Mouse (Mus musculus) limb, embryonic 14.5 days (tissue): ENCODE results near the gene Hsd17b12. TPM values are rescaled to one million over a fixed set of nuclear protein-coding genes. Genes with fewer than 3 reads are reported as not detected.

ENCODE experiments used
- ATAC-seq: fragments of 200-750 bp; cut with Nextera tagmentation; 2 replicates; pipeline ENCODE4 v1.8.0; 2017; ENCODE audit warnings: low read depth, moderate number of reproducible peaks, moderate TSS enrichment; ENCODE audit not compliant: low FRiP score
- DNase-seq: peaks from one replicate; pipeline ENCODE4 v3.0.0-alpha.2; 2015; ENCODE audit warnings: low spot score
- H3K27ac ChIP-seq: fragments of 300-500 bp; sonication (generic); replicated peaks from 2 replicates; pipeline ENCODE4 v1.5.1; 2014; ENCODE audit warnings: low read depth, mild to moderate bottlenecking, low read length, moderate library complexity, mixed read lengths
- H3K27me3 ChIP-seq: fragments of 300-500 bp; sonication (generic); 2 replicates; pipeline ENCODE4 v1.6.1; 2014; ENCODE audit warnings: low read length, mixed read lengths; ENCODE audit not compliant: control insufficient read depth, insufficient read depth
- H3K36me3 ChIP-seq: fragments of 300-500 bp; sonication (generic); 2 replicates; pipeline ENCODE4 v1.6.1; 2014; ENCODE audit warnings: mild to moderate bottlenecking, low read length, moderate library complexity, mixed read lengths; ENCODE audit not compliant: control insufficient read depth, insufficient read depth
- H3K4me1 ChIP-seq: fragments of 300-500 bp; sonication (generic); 2 replicates; pipeline ENCODE4 v1.6.1; 2014; ENCODE audit warnings: antibody characterized with exemption, low read length, mixed read lengths; ENCODE audit not compliant: control insufficient read depth, insufficient read depth
- H3K4me2 ChIP-seq: fragments of 300-500 bp; sonication (generic); replicated peaks from 2 replicates; pipeline ENCODE4 v1.6.1; 2014; ENCODE audit warnings: low read depth, mild to moderate bottlenecking, low read length, moderate library complexity; ENCODE audit not compliant: severe bottlenecking
- H3K4me3 ChIP-seq: fragments of 300-500 bp; sonication (generic); replicated peaks from 2 replicates; pipeline ENCODE4 v1.5.1; 2014; ENCODE audit warnings: low read length
- H3K9ac ChIP-seq: fragments of 300-500 bp; sonication (generic); 2 replicates; pipeline ENCODE4 v1.6.1; 2014; ENCODE audit warnings: mild to moderate bottlenecking, low read depth, low read length, moderate library complexity; ENCODE audit not compliant: severe bottlenecking
- H3K9me3 ChIP-seq: fragments of 300-500 bp; sonication (generic); 2 replicates; pipeline ENCODE4 v1.6.1; 2016; ENCODE audit warnings: low read length; ENCODE audit not compliant: control insufficient read depth
- POLR2A ChIP-seq: fragments of 200-500 bp; IDR thresholded peaks from 2 replicates; pipeline ENCODE4 v1.8.0; 2012; ENCODE audit warnings: inconsistent platforms, mild to moderate bottlenecking, moderate library complexity, borderline replicate concordance; ENCODE audit not compliant: insufficient read depth, insufficient read length; ENCODE audit errors: extremely low read depth
- WGBS: fragments of 180-500 bp; shearing (Covaris S2); extraction: QIAGEN DNeasy Blood & Tissue Kit; methylation state at CpG from one replicate; pipeline ENCODE4 v1.1.7; 2014; 5-methylcytosine and 5-hydroxymethylcytosine counted together
- polyA plus RNA-seq, 2 experiments: library from polyadenylated mRNA; depleted of rRNA in 1 of 2; stranded (reverse) in 1 of 2; unstranded in 1 of 2; fragments of >200 nt; fragmentation: Nextera tagmentation in 1 of 2; extraction: Ambion mirVana in 1 of 2; gene quantifications; 2 replicates each; pipeline versions ENCODE4 v1.2.1 to v1.2.3; 2012 to 2014

Hsd17b12 gene
- polyA plus RNA-seq (2012; rRNA removed) (61.7 and 64.5 TPM in 2 replicates), polyA plus RNA-seq (2014; fragmentation: Nextera tagmentation; extraction: Ambion mirVana) (103 and 113 TPM in 2 replicates)

DNA sequence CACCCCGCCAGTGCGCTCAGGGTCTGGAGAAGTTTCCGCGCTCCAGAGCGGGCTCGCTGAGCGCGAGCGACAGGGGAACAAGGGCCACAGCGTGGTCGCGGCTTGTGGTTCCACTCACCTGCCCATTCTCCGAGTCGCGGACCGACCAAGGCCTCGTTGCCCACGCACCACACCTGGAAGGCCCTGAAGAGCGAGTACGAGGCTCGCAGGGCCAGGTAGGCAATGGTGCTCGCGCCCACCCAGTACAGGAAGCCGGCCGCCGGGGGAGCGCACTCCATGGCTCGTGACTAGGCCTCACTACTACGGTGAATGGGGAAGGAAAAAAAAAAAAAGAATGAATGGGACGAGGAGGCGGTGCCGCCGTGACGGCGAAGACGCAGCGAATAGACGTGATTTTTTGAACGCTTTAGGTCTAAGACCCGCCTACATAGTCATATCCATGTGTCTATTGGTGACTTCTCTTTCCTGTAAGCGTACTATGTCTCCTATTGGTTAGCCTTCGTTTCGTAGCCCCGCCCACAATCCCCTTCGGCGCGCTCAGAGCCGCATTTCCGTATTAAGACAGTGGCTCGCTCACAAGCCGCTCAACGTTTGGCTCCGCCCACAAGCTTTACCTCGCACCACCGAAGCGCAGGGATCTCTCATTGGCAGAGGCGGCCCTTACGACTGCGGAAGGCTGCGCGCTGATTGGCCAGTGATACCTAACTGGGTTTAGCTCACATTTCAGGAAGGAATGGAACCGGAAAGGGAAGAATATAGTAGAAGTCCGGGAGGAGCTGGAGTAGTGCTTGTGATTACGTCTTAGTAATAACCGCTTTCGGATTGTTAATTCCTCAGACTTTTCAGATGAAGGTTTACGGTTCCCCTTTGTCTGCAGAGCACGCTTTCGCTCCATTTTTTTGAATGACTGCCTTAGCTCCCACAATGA, at the start of gene Hsd17b12:
TSS of gene Hsd17b12 (minus strand) at position 373 of the 928 bp plus-strand sequence.
- H3K4me3 ChIP-seq = peak within 1 kb of the TSS; percentile 71
- peak; percentile 100 for DNase-seq
- peak within 1 kb of the TSS; percentile 64 for H3K4me2 ChIP-seq
- peak within 1 kb of the TSS; percentile 87 for H3K27ac ChIP-seq
- no peaks in the 10 kb centered on the region for H3K27me3 ChIP-seq
- H3K9ac ChIP-seq = peak within 1 kb of the TSS; percentile 85
- under 1% methylated on average over 68 of the region's 69 CpGs for WGBS
- peak; percentile 99 for ATAC-seq
- no peaks in the 10 kb centered on the region for H3K9me3 ChIP-seq
- peaks cover 10% of the 10 kb centered on the region for H3K4me1 ChIP-seq
- no peaks in the 10 kb centered on the region for H3K36me3 ChIP-seq
- TF ChIP-seq POLR2A = peak; percentile 84; the same call in 1 of the 2 replicates

DNA sequence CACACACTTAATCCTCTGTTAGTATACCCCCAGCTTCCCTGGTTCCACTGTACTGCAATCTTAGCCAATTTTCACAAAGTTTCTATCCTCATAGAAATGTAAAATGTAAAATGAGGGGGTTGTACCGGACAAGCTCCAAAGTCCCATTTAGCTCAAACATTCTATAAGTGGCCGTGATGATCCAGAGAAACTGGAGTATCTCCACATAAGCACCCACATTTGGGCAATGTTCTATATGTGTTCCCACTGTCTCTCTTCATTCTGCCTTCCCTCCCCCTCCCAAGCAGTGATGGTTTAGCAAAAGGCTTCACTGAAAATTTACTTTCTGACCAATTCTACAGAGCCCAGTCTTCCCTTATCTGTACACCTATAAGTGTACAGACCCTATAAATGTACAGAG, 27.1 kb upstream of the Hsd17b12 start:
- ATAC-seq = no peak
- Histone ChIP-seq H3K9me3 (no peaks in the 10 kb centered on the region), H3K9ac (no peak overlapping the region), H3K4me1 (no peaks in the 10 kb centered on the region), H3K4me3 (no peak overlapping the region), H3K4me2 (no peak overlapping the region), H3K36me3 (no peaks in the 10 kb centered on the region), H3K27me3 (no peaks in the 10 kb centered on the region), H3K27ac (no peak overlapping the region)
- WGBS = 80% methylated on average over 2 of the region's 2 CpGs
- no peak for DNase-seq
- TF ChIP-seq POLR2A = no peak

DNA sequence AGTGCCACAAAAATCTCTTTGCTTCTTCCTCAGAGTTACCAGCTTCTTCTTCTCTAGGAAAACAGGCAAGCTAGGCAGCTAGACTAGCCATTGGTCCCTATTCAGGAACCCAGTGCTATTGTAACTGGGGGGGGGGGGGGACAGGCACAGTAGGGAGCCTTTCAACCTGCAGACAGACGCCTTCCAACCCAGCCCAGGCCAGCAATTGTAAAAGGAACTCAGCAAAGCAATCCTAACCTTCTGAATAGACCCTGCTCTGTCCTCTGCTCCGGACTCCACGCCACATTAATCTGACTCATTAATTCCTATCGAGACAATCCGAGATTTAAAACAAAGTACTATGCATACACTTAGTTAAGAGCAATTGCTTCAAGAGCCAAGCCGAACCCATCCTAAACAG, 26.4 kb upstream of the Hsd17b12 start:
- 33% methylated on average over 6 of the region's 6 CpGs for WGBS

DNA sequence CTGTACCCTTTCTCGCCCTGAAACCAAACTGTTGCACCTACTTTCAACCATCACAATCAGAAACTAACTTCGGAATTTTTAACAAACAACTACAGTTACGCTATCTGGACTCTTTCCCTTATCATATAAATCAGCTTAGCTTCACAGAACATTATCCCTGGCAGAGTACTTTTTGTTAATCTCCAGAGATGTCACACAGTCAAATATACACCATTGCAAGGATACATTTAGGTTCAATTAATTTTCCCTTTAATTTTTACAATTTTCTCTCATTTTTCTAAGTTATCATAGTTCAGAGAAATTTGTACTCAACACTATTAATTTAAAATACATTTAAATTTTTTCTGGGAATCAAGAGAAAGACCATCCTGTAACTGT, 21.3 kb upstream of the Hsd17b12 start:
- H3K9ac ChIP-seq = peak overlapping the region; percentile 95; the same call in 1 of the 2 replicates
- no peaks in the 10 kb centered on the region for H3K9me3 ChIP-seq
- H3K4me1 ChIP-seq = peaks cover 11% of the 10 kb centered on the region
- no peak overlapping the region for H3K27ac ChIP-seq
- H3K27me3 ChIP-seq = no peaks in the 10 kb centered on the region
- ATAC-seq (no peak; the same call in none of the 2 replicates), DNase-seq (no peak)
- H3K4me2 ChIP-seq = no peak overlapping the region; the same call in 1 of the 2 replicates
- no peaks in the 10 kb centered on the region for H3K36me3 ChIP-seq
- H3K4me3 ChIP-seq = peak overlapping the region; percentile 91
- no peak for TF ChIP-seq POLR2A
- WGBS = 2% methylated on average over 3 of the region's 3 CpGs

More for the DNA sequence above, 26.4 kb upstream of the Hsd17b12 start:
- Histone ChIP-seq H3K9ac (no peak overlapping the region), H3K9me3 (no peaks in the 10 kb centered on the region), H3K4me2 (no peak overlapping the region), H3K36me3 (no peaks in the 10 kb centered on the region), H3K27me3 (no peaks in the 10 kb centered on the region), H3K27ac (no peak overlapping the region), H3K4me3 (no peak overlapping the region), H3K4me1 (no peaks in the 10 kb centered on the region)
- no peak for ATAC-seq
- DNase-seq = no peak
- TF ChIP-seq POLR2A = no peak

DNA sequence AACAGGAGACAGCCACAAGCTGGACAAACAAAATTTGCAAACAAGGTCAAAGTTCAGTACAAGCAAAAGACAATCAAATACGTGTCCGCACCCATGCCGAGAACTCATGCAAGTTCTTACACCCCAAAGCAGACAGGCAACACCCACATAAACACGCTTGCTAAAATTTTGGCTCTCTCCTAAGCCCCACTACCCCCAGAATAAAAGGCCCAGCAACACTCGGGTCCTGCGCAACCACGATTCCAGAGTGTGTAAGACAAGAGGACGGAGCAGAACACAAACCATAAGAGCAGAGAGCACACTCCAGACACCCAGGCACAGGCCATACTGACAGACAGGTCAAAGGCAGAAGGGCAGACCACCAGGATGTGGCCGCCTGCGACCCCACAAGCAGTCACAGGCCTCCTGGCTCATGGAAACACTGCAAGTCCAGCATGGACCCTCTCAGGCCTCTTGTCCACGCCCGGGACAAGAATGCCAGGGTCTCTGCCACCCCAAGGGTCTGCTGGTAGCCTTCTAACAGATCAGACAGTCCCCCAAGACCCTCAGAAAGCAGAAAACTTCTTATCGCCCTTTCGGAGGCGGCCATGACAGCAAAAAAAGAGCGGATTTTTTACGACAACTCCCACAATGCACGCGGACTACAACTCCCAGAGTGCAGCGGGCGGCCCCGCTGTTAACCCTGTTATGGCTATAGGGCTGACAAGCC, 20.7 kb upstream of the Hsd17b12 start:
- Histone ChIP-seq H3K4me2 (peak overlapping the region; percentile 77), H3K27me3 (no peaks in the 10 kb centered on the region), H3K4me1 (peaks cover 11% of the 10 kb centered on the region), H3K27ac (0 out of 2 replicates have a peak overlapping the region, but pooled peaks have one; percentile 48), H3K9ac (peak overlapping the region; percentile 95), H3K4me3 (peak overlapping the region; percentile 91), H3K9me3 (no peaks in the 10 kb centered on the region), H3K36me3 (no peaks in the 10 kb centered on the region)
- WGBS = 5% methylated on average over 22 of the region's 22 CpGs
- TF ChIP-seq POLR2A = no peak
- ATAC-seq (peak; percentile 96), DNase-seq (peak; percentile 94)
